Mouse (Mus musculus) cerebellum, adult 2 months (tissue): ENCODE results near the gene Cdh3. TPM values are rescaled to one million over a fixed set of nuclear protein-coding genes. Genes with fewer than 3 reads are reported as not detected.
"Not testable (repeated sequence)": the region's sequence is repeated elsewhere in the genome, so short reads cannot be mapped to it uniquely, and the experiment has no call there.

Source experiments
- DNase-seq, 2 experiments: peaks; one replicate each; pipeline ENCODE4 v3.0.0; 2021
- H3K27ac ChIP-seq: fragments of 200-500 bp; 2 replicates; pipeline ENCODE4 v1.5.1; 2012; ENCODE audit warnings: low read length, control low read depth, inconsistent platforms; ENCODE audit not compliant: insufficient read depth
- H3K27me3 ChIP-seq: fragments of 200-500 bp; 2 replicates; pipeline ENCODE4 v1.6.1; 2012; ENCODE audit warnings: inconsistent platforms, mild to moderate bottlenecking, low read length, moderate library complexity; ENCODE audit not compliant: control insufficient read depth, insufficient read depth
- H3K4me1 ChIP-seq: fragments of 200-500 bp; 2 replicates; pipeline ENCODE4 v1.6.1; 2011; ENCODE audit warnings: low read length; ENCODE audit not compliant: control insufficient read depth, insufficient read depth
- H3K4me3 ChIP-seq: fragments of 200-500 bp; replicated peaks from 2 replicates; pipeline ENCODE3; 2011; ENCODE audit warnings: mild to moderate bottlenecking, low read depth, low read length, control low read depth; ENCODE audit not compliant: insufficient read depth
- CTCF ChIP-seq: fragments of 200-500 bp; IDR thresholded peaks from 2 replicates; pipeline ENCODE4 v1.5.1; 2011; ENCODE audit warnings: low read depth, mild to moderate bottlenecking, control low read depth, low read length, moderate library complexity, borderline replicate concordance; ENCODE audit not compliant: insufficient read depth
- POLR2A ChIP-seq: fragments of 200-500 bp; IDR thresholded peaks from 2 replicates; pipeline ENCODE4 v1.6.1; 2011; ENCODE audit warnings: low read length, control low read depth, borderline replicate concordance; ENCODE audit not compliant: insufficient read depth
- WGBS: fragments of 180-500 bp; shearing (Covaris S2); methylation state at CpG from one replicate; pipeline ENCODE4 v1.1.7; 2018; 5-methylcytosine and 5-hydroxymethylcytosine counted together
- polyA plus RNA-seq: library from polyadenylated mRNA; depleted of rRNA; stranded (reverse); fragments of >200 nt; gene quantifications from 2 replicates; pipeline ENCODE4 v1.2.3, GENCODE M21; 2012

Cdh3 gene
- polyA plus RNA-seq, 1 experiment, result 0.64 TPM

GRCm38 (mm10) chr8:106561097-106561865 is 50.6 kb downstream of the Cdh3 start:
- Histone ChIP-seq H3K4me1 (no peaks in the 10 kb centered on the region), H3K27me3 (no peaks in the 10 kb centered on the region; the same call in 1 of the 2 replicates), H3K4me3 (no peak overlapping the region), H3K27ac (no peak overlapping the region)
- TF ChIP-seq CTCF, result peak; percentile 51
- TF ChIP-seq POLR2A, result no peak
- peak; percentile 4 to 17 for DNase-seq
- WGBS, result 35% methylated on average over 21 of the region's 21 CpGs

- 74% methylated on average over 3 of the region's 3 CpGs for WGBS
Observed at GRCm38 (mm10) chr8:106563691-106564182, 53.0 kb downstream of the Cdh3 start.

GRCm38 (mm10) chr8:106569006-106569405 is 58.3 kb downstream of the Cdh3 start:
- TF ChIP-seq CTCF (no peak), POLR2A (no peak)
- H3K27me3 ChIP-seq, result no peaks in the 10 kb centered on the region
- H3K4me3 ChIP-seq, result no peak overlapping the region
- WGBS, result 12% methylated on average over 7 of the region's 7 CpGs
- DNase-seq, result no peak
- H3K4me1 ChIP-seq, result no peaks in the 10 kb centered on the region
- H3K27ac ChIP-seq, result no peak overlapping the region

More at GRCm38 (mm10) chr8:106563691-106564182, 53.0 kb downstream of the Cdh3 start:
- Histone ChIP-seq H3K4me1 (no peaks in the 10 kb centered on the region), H3K27ac (no peak overlapping the region), H3K4me3 (no peak overlapping the region), H3K27me3 (no peaks in the 10 kb centered on the region; the same call in 1 of the 2 replicates)
- TF ChIP-seq POLR2A (no peak), CTCF (no peak)
- no peak for DNase-seq

GRCm38 (mm10) chr8:106570386-106570785 is 59.7 kb downstream of the Cdh3 start:
- TF ChIP-seq CTCF (no peak), POLR2A (no peak)
- WGBS, result 88% methylated on average over 4 of the region's 4 CpGs
- no peak for DNase-seq
- H3K27me3 ChIP-seq, result no peaks in the 10 kb centered on the region
- H3K4me3 ChIP-seq, result no peak overlapping the region
- H3K27ac ChIP-seq, result no peak overlapping the region
- H3K4me1 ChIP-seq, result no peaks in the 10 kb centered on the region

- no peaks in the 10 kb centered on the region for H3K27me3 ChIP-seq
- WGBS, result 90% methylated on average over 5 of the region's 5 CpGs
- TF ChIP-seq CTCF (no peak), POLR2A (no peak)
- no peak overlapping the region for H3K27ac ChIP-seq
- no peaks in the 10 kb centered on the region for H3K4me1 ChIP-seq
- no peak for DNase-seq
- no peak overlapping the region for H3K4me3 ChIP-seq
Observed at GRCm38 (mm10) chr8:106571551-106572172, 61.0 kb downstream of the Cdh3 start.

- not testable (repeated sequence) for DNase-seq, H3K4me3 ChIP-seq, H3K27me3 ChIP-seq, H3K27ac ChIP-seq, H3K4me1 ChIP-seq
- WGBS, result 88% methylated on average over 1 of the region's 1 CpGs
Observed at GRCm38 (mm10) chr8:106572175-106572574, 61.5 kb downstream of the Cdh3 start.

GRCm38 (mm10) chr8:106573168-106573567 is 62.5 kb downstream of the Cdh3 start, which contains the start of gene Gm10073:
Gm10073 (minus strand) TSS chr8:106573461.
- WGBS, result 64% methylated on average over 20 of the region's 20 CpGs
- H3K4me1 ChIP-seq, H3K4me3 ChIP-seq, H3K27me3 ChIP-seq, DNase-seq, H3K27ac ChIP-seq: not testable (repeated sequence)

- Histone ChIP-seq H3K27me3 (no peaks in the 10 kb centered on the region), H3K4me3 (no peak overlapping the region), H3K27ac (no peak overlapping the region), H3K4me1 (no peaks in the 10 kb centered on the region; the same call in 1 of the 2 replicates)
- 82% methylated on average over 4 of the region's 4 CpGs for WGBS
- TF ChIP-seq CTCF (no peak), POLR2A (no peak)
- DNase-seq, result no peak
Observed at GRCm38 (mm10) chr8:106574283-106574682, 63.6 kb downstream of the Cdh3 start.
